Mouse (Mus musculus) gastrocnemius, adult 18-20 months (tissue): ENCODE data around the gene 4930415O20Rik. TPM values are rescaled to one million over a fixed set of nuclear protein-coding genes. Genes with fewer than 3 reads are reported as not detected.

Experiments
- DNase-seq: peaks from one replicate; pipeline ENCODE4 v3.0.0; 2021; ENCODE audit warnings: low spot score
- long read RNA-seq, 2 experiments: library from polyadenylated mRNA; stranded (forward); transcript quantifications; one replicate each; pipeline ENCODE4 v2.0.0; 2021
- total RNA-seq, 2 experiments: library from RNA; stranded (reverse); gene quantifications; 2 replicates each; pipeline ENCODE4 v1.2.3; 2021

4930415O20Rik gene
- under 1 TPM in 1 of 2 experiments, not detected in 1; 0.91 TPM for total RNA-seq
- long read RNA-seq, experiment 1: 0 reads
- long read RNA-seq, experiment 2: 0 reads

DNA sequence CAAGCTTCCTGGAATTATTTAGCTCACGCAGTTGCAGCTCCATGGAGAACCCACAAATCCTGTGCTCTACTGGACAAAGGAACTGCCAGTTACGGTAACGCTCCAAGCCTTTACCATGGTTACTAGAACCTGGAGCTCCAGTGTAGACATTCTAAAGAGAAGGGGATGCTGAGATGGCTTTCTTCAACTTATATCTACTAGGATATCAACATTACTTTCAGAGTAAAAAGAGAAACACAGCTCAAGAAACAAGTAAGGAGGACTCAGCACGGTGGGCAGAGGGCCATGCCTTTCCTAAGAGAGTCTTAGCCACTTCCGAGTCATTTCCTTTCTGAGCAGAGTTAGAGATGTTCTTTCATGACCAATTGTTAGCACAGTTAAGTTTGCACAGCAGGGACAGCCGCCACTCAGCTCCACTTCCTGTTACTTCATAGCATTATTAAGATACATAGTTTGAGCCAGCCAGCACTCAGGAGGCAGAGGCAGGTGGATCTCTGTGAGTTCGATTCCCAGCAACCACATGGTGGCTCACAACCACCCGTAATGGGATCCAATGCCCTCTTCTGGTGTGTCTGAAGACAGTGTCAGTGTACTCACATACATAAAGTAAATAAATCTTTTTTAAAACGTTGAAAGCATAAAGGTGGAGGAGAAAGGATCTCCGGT lies at the start of gene 4930415O20Rik, which contains the start of gene Ccnt1:
Gene 4930415O20Rik (plus strand): TSS at position 132 of the 666 bp plus-strand sequence.
Gene Ccnt1 (minus strand): TSS at position 51 of the 666 bp plus-strand sequence.
- DNase-seq: no peak

DNA sequence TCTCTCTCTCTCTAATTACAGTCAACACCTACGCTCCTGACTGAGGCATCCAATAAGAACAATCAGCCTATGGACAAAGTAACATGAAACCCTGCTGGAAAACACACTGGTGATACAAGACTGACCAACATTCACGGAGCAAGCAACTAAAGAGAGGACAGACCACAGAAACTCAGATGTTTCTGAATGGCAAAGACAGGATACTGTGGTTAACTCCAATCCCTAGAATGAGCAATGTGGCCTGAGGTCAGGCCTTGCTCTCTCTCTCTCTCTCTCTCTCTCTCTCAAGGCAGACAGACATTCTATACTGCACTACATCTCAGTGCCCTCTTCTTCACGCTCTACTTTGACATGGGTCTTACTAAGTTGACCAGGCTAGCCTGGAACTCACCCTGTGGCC lies 49.6 kb upstream of the 4930415O20Rik start:
- no peak for DNase-seq

GRCm38 (mm10) chr15:98526057-98526456 lies 44.7 kb upstream of the 4930415O20Rik start:
- DNase-seq: no peak

GRCm38 (mm10) chr15:98527056-98527771 lies 43.6 kb upstream of the 4930415O20Rik start:
- no peak for DNase-seq

DNA sequence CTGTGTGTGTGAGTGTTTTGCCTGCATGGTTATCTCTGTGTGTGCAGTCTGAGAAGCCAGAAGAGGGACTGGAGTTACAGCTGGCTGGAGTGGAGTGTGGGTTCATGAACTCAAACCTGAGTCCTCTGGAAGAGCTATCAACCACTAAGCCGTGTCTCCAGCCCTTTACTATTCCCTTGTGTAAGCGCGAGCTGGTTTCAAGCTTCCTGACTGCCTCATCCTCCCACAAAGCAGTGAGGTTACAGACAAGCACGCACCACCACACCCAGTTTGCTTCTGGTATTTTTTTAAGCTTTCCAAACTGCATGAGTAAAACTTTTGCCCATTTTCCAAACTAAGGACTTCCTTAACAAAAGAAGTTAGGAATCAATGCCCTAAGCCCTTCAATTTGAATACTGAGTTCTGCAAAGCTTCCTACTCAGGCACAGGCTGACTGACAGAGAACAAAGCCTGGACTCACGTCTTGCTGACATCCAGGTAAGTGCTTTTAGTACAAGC lies 42.7 kb upstream of the 4930415O20Rik start:
- DNase-seq: no peak

DNA sequence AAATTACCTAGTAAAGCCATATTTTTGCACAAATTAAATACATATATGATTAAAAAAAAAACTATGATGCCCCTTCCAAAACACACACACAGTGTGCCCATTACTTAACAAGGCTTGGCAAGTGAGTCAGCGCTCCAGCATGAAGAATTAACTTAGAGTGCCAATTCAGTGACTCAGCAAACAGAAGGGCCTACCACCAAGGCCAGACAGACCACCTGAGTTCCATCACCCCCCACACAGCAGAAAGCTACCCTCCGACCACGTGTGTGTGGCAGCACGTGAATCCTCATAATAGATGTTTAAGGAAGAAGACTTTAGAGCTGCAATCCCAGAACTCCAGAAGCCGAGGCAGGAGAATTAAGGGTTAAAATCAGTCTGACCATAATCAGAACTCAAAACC lies 38.5 kb upstream of the 4930415O20Rik start:
- no peak for DNase-seq

GRCm38 (mm10) chr15:98533035-98533531 lies 37.7 kb upstream of the 4930415O20Rik start:
- no peak for DNase-seq

GRCm38 (mm10) chr15:98533881-98534627 lies 36.8 kb upstream of the 4930415O20Rik start, which contains the start of gene Kansl2:
Gene Kansl2 (minus strand): TSS chr15:98534264.
- DNase-seq: peak; percentile 99

DNA sequence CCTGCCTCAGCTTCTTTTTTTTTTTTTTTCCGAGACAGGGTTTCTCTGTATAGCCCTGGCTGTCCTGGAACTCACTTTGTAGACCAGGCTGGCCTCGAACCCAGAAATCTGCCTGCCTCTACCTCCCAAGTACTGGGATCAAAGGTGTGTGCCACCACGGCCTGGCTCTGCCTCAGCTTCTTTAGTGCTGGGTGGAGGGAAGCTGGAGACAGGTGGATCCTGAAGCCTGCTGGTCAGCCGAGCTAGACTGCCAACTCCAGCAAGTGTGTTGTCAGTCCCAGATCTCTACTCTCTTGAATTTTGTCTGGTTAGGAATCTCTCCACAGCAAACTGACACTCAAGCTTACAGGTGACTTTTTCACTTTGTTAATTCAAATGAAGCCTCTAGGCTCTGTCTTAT lies 34.9 kb upstream of the 4930415O20Rik start:
- DNase-seq: no peak

- DNase-seq: no peak
Observed at GRCm38 (mm10) chr15:98536828-98537510, 33.8 kb upstream of the 4930415O20Rik start.

GRCm38 (mm10) chr15:98537923-98538322 lies 32.9 kb upstream of the 4930415O20Rik start:
- no peak for DNase-seq

- DNase-seq: no peak
Observed at GRCm38 (mm10) chr15:98541064-98541463, 29.7 kb upstream of the 4930415O20Rik start.

- DNase-seq: peak; percentile 39
Observed at GRCm38 (mm10) chr15:98543341-98543740, 27.5 kb upstream of the 4930415O20Rik start.

GRCm38 (mm10) chr15:98545151-98545550 lies 25.7 kb upstream of the 4930415O20Rik start:
- no peak for DNase-seq

- DNase-seq: no peak
Observed at GRCm38 (mm10) chr15:98546843-98547242, 24.0 kb upstream of the 4930415O20Rik start.

- DNase-seq: no peak
Observed at GRCm38 (mm10) chr15:98552758-98553157, 18.0 kb upstream of the 4930415O20Rik start.

GRCm38 (mm10) chr15:98555881-98556280 lies 14.9 kb upstream of the 4930415O20Rik start:
- DNase-seq: peak; percentile 57

DNA sequence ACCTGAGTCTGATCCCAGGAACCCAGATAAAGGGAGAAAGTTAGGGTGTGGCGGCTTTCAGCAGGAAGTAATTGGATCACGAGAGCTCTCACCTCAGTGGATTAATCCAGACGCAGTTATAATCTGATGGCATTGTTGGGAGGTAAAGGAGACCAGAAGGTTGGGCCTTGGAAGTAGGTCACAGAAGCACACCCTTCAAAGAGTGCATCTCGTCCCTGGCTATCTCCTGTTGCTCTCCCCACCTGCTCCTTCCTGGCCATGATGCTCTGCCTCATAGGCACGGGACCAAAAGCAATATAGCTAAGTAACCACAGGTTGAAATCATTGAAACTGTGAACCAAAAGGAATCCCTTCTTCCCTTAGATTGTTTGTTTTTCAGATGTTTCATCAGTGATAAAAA lies 13.6 kb upstream of the 4930415O20Rik start:
- no peak for DNase-seq

DNA sequence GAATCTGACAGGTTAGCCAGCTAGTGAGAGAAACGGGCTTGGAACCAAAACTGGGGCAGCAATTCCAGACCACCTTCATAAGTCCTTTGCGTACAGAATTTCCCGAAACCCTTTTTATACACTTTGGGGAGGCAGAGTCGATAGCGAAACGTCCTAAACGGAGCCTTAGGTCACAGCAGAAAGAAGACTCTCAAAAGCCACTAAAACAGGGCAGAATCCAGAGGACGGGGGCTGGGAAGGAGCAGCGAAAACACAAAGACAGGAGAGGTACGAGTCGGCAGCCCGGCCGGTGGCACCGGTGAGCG lies 3.9 kb upstream of the 4930415O20Rik start:
- DNase-seq: no peak

DNA sequence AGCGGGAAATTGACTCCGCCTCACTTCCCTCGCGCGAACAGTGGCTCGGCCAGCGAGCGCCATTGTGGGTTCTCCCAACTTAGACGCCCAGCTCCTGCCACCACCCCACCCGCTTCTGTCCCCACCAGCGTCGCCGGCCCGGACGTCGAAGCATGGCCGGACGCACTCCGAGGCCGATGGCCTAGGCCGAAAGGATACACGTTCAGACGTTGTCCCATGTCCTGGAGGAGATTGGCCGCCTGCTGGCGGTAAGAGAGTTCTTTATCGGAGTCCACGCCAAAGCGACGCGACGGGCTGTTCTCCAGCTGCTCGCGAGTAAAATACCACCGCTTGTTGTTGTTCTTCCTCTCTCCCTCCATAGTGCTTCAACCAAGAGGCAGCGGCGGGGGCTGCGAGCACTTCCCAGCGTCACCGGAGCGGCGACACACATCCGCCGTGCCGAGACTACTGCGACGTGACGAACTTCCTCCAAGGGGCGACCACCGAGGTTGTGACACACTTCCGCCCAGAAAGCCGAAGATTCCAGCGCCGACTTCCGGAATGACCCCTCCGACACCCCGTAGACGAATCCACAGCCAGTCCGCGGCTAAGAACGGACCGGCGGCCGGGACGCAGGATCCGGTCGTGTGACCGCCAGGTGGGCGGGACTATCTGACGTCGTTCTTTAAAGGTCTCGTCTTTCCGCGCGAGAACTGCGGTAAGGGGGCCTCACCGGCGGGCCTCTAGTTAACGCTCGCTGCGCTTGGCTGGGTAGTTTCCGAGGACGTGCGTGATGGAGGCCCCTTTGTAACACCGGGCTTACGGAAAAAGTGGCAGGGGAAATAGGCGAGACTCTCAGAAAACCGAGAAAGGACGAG lies 3.3 kb upstream of the 4930415O20Rik start:
- DNase-seq: peak; percentile 100
